Mouse (Mus musculus): ENCODE results near the gene Myh14. TPM values are rescaled to one million over a fixed set of nuclear protein-coding genes. Genes with fewer than 3 reads are reported as not detected.

Gene Myh14
- polyA plus RNA-seq, 1 experiment from 2014 or later = 0.59 TPM

DNA sequence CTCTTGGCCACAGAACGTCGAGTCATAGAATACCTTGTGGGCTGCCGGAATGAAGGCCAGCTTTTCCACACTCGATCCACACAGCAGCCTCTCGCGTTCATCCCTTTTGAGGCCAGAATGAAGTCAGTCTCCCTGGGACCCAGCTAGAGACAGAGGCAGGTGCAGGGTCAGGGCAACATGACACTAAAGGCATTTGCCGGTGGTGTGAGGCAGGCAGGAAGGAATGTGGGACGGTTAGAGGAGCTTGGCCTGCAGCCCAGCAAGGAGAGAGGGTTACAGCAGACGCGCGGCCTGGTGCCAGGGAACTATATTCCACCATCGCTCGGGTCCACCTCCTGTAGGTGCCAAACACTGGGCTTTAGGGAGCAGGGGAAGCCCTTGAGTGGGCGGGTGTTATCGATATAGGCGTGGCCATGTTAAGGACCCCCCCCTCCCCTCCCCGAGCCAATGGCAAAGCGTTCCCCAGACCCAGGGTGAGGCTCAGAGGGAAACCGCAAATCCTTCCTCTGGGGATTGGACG, 26.6 kb upstream of the Myh14 start:
- H3K4me1 ChIP-seq (replicated peaks) = peaks cover 15% of the 10 kb centered on the region
- H3K36me3 ChIP-seq = no peaks in the 10 kb centered on the region
- peak; percentile 34; the same call in 1 of the 2 replicates for ATAC-seq (ENCODE audit: insufficient number of reproducible peaks, low FRiP score)
- no peak overlapping the region for H3K4me3 ChIP-seq
- H3K9me3 ChIP-seq (replicated peaks) = no peaks in the 10 kb centered on the region
- H3K27ac ChIP-seq (ENCODE audit: poor library complexity, severe bottlenecking) = no peak overlapping the region; the same call in 1 of the 2 replicates
- WGBS = 11% methylated on average over 20 of the region's 20 CpGs
- peak overlapping the region; percentile 34 for H3K4me2 ChIP-seq
- H3K27me3 ChIP-seq (replicated peaks) = peaks cover 19% of the 10 kb centered on the region
- H3K9ac ChIP-seq = no peak overlapping the region

DNA sequence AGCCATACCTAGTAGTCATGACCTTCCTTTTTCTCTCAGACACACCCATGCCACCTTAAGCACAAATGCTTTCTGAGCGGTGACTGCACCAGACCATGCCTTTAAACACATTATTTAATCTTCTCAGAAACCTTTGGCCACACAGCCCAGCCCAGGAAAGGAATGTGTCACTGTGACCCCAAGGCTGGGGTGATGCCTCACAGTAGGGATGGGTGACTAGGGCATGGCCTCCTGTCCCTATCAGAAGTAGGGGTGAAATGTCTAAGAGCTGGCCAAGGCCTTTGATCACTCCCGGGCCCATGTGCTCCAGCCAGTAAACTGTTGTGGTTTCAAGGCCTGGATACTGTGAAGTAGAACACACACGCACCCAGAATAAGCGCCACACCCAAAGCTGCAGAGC, 24.6 kb upstream of the Myh14 start:
- Histone ChIP-seq H3K27me3 (replicated peaks) (peaks cover 24% of the 10 kb centered on the region), H3K4me1 (replicated peaks) (peaks cover 15% of the 10 kb centered on the region), H3K9me3 (replicated peaks) (no peaks in the 10 kb centered on the region), H3K9ac (no peak overlapping the region), H3K4me2 (no peak overlapping the region), H3K36me3 (no peaks in the 10 kb centered on the region), H3K4me3 (no peak overlapping the region), H3K27ac (ENCODE audit: poor library complexity, severe bottlenecking) (no peak overlapping the region)
- WGBS = 75% methylated on average over 4 of the region's 4 CpGs
- no peak for ATAC-seq (ENCODE audit: insufficient number of reproducible peaks, low FRiP score)

DNA sequence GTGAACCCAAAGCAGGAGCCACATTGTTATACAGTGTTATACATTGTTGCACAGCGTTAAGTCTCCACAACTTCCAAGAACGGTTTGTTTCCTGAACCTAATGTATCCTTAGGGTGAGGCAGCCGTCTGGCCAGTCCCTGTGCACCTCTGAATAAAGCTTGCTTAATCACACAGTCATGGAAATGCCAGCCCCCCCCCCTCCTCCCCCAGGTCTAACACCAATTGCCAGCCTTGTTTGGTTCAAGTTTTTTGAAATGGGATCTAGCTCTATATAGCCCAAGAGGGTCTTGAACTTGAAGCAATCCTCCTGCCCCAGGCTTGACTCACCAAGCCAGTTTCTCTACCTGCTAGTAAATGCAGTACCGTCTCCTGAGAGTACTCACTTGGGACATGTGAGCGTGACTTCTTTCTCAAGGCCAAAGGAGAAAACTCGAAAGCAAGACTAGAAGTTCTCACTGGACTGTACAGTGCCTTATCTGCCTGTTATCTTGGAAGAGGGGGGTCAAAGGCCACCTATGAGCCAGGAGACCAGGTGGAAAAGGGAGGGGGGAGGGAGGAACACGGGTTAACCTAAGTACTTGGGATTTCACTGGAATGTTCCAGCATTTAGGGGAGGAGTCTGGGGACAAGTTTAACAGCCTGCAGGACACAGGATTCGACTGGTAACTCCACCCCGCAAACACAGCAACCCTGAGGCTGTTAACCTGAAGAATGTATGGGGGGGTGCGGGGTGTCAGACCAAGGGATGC, 23.0 kb upstream of the Myh14 start:
- H3K27me3 ChIP-seq (replicated peaks) = peaks cover 21% of the 10 kb centered on the region
- ATAC-seq (ENCODE audit: insufficient number of reproducible peaks, low FRiP score) = no peak
- H3K27ac ChIP-seq (ENCODE audit: poor library complexity, severe bottlenecking) = no peak overlapping the region
- H3K4me3 ChIP-seq = no peak overlapping the region
- no peaks in the 10 kb centered on the region for H3K36me3 ChIP-seq
- H3K4me1 ChIP-seq (replicated peaks) = peaks cover 15% of the 10 kb centered on the region
- H3K9me3 ChIP-seq (replicated peaks) = 0 out of 2 replicates have a peak, but pooled peaks cover 4% of the 10 kb centered on the region
- WGBS = 66% methylated on average over 10 of the region's 10 CpGs
- no peak overlapping the region for H3K4me2 ChIP-seq
- H3K9ac ChIP-seq = no peak overlapping the region

DNA sequence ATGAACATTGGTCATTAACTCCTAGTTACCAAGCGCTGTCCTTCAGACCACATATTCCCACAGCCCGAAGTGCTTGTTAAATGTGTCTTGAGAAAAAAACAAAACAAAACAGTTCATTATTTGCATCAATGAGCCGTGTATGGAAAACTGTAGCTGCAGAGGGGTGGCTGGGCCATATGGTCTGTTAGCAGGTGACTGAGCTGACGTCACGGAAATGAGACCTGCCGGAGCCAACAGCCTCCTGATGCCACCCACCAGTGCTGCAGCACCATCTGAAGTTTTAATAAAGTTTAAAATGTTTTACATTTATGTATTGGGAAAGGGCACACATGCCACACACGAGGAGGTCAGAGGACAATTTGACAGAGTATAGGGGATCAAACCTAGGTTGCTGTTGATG, 18.7 kb upstream of the Myh14 start:
- WGBS = 81% methylated on average over 7 of the region's 7 CpGs
- 0 out of 2 replicates have a peak, but pooled peaks cover 4% of the 10 kb centered on the region for H3K9me3 ChIP-seq (replicated peaks)
- no peak overlapping the region for H3K27ac ChIP-seq (ENCODE audit: poor library complexity, severe bottlenecking)
- no peaks in the 10 kb centered on the region for H3K4me1 ChIP-seq (replicated peaks)
- H3K4me2 ChIP-seq = no peak overlapping the region
- no peaks in the 10 kb centered on the region for H3K36me3 ChIP-seq
- H3K9ac ChIP-seq = no peak overlapping the region
- no peak overlapping the region for H3K4me3 ChIP-seq
- peaks cover 5% of the 10 kb centered on the region; the same call in 1 of the 2 replicates for H3K27me3 ChIP-seq (replicated peaks)
- ATAC-seq (ENCODE audit: insufficient number of reproducible peaks, low FRiP score) = no peak

DNA sequence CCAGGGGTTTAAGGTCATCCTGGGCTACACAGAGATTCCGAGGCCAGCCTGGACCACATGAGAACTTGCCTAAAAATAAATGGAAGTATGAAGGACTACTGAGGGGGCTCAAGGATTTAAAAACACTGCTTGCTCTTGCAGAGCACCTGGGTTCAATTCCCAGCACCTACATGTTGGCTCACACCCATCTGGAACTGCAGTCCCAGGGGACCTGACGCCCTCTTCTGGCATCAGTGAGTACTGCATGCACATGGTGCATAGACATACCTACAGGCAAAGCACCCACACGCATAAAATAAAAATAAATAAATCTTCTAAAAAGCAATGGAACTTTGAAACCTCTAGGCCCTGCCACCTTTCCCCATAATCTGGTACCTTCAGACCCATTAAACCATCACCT, 18.2 kb upstream of the Myh14 start:
- 62% methylated on average over 3 of the region's 3 CpGs for WGBS
- H3K27me3 ChIP-seq (replicated peaks) = peaks cover 5% of the 10 kb centered on the region; the same call in 1 of the 2 replicates
- no peaks in the 10 kb centered on the region for H3K36me3 ChIP-seq
- 0 out of 2 replicates have a peak, but pooled peaks cover 4% of the 10 kb centered on the region for H3K9me3 ChIP-seq (replicated peaks)
- H3K9ac ChIP-seq = no peak overlapping the region
- no peak for ATAC-seq (ENCODE audit: insufficient number of reproducible peaks, low FRiP score)
- H3K4me3 ChIP-seq = no peak overlapping the region
- H3K4me2 ChIP-seq = no peak overlapping the region
- H3K4me1 ChIP-seq (replicated peaks) = no peaks in the 10 kb centered on the region
- H3K27ac ChIP-seq (ENCODE audit: poor library complexity, severe bottlenecking) = no peak overlapping the region

DNA sequence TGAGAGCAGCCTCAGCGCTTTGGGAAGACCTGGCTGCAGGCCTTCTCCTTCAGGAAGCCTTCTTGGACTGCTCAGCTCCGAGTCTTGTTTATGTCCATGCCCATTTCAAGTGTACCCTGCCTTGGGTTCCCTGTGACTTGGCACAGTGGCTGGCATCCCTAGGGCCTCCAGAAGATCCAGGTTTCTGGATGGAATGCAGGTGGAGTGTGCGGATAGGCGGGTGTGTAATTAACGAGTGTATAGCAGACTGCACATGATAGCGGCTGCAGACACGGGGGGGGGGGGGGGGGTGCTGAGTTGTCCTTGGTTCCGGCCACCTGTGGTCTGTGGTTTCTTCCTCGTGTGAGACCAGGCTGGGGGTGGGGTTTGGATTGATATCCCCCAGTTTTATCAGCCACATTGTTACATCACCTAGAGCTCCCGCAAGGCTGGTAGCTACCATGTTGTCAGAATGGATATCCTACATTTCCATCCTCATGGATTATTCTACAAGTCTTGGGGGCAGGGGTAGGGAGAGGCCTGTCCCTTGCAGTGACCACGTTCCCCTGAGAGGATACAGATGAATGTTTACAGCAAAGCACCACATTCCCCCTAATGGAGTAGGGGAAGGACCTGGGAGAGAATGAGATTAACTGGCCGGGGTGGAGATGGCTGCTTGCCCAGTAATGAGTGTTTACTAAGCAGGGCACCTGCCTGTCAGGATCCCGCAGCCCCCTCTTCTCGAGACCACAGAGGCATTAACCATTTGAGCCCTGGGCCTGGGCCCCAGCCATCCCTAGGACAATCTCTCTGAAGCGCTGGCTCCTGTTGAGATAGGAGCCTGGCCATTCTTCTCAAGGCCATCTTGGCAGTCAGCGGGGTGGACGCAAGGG, 15.1 kb upstream of the Myh14 start:
- Histone ChIP-seq H3K9ac (no peak overlapping the region), H3K36me3 (no peaks in the 10 kb centered on the region), H3K27me3 (replicated peaks) (no peaks in the 10 kb centered on the region; the same call in 1 of the 2 replicates), H3K27ac (ENCODE audit: poor library complexity, severe bottlenecking) (no peak overlapping the region), H3K4me2 (no peak overlapping the region), H3K4me1 (replicated peaks) (no peaks in the 10 kb centered on the region), H3K4me3 (no peak overlapping the region), H3K9me3 (replicated peaks) (peaks cover 14% of the 10 kb centered on the region; the same call in 1 of the 2 replicates)
- WGBS = 56% methylated on average over 17 of the region's 17 CpGs
- no peak for ATAC-seq (ENCODE audit: insufficient number of reproducible peaks, low FRiP score)

DNA sequence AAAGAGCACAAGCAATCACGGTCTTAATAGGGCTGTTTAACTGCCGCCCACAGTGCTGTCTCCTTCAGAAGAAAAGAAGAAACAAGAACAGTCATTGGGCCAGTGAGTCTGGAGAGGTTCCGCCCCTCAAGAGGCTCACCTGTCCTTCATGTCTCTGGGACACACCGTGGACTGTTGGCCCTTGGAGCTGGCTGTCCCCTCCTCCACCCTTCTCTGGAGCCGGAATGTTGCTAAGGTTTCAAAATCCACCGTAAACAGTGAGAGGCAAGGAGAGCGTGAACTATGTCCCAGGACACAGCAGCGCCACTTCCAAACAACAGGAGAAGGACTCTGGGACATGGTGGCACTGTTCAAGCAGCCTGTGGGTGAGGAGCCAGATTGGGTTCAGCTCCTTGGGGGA, 13.0 kb upstream of the Myh14 start:
- H3K4me3 ChIP-seq = no peak overlapping the region
- no peak overlapping the region for H3K4me2 ChIP-seq
- WGBS = 72% methylated on average over 8 of the region's 8 CpGs
- peaks cover 10% of the 10 kb centered on the region; the same call in 1 of the 2 replicates for H3K9me3 ChIP-seq (replicated peaks)
- no peak overlapping the region for H3K27ac ChIP-seq (ENCODE audit: poor library complexity, severe bottlenecking)
- H3K4me1 ChIP-seq (replicated peaks) = no peaks in the 10 kb centered on the region
- H3K27me3 ChIP-seq (replicated peaks) = no peaks in the 10 kb centered on the region; the same call in 1 of the 2 replicates
- no peak overlapping the region for H3K9ac ChIP-seq
- ATAC-seq (ENCODE audit: insufficient number of reproducible peaks, low FRiP score) = no peak
- H3K36me3 ChIP-seq = no peaks in the 10 kb centered on the region

DNA sequence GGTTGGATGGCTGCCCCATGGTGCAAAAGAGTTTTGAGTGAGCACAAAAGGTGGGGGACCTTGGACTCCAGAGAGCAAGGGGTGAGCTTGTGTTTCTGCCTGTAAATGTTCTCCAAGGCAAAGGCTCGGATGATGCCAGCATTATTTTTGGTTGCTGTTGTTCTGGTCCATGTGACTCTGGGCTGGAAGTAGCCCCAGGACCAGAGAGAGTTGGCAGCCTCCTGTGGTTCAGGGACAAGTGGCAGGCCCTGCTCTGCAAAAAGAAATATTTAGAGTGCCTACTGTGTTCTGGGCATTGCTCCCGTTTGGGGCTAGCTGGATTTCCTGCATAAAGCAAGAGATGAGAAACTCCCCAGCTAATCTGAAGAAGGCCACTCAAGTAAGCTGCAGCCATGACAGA, 6.0 kb upstream of the Myh14 start:
- WGBS = 58% methylated on average over 2 of the region's 2 CpGs

DNA sequence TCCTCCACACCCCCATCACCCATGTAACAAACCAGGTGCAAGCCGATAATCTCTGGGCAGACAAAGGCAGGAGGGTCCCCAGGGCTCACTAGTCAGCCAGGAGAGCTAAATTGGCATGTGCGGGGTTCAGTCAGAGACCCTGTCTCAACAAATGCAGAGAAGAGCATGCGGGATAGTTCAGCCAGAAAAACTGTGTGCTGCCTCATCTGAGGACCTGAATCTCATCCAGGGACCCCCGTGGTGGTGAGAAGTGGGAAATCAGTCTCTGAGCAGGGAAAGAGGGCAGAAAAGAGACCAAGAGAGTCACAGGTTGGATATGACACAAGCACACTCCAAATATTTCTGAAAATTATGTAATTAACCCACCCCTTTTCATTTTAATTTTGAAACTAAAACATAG, 5.5 kb upstream of the Myh14 start:
- 56% methylated on average over 4 of the region's 4 CpGs for WGBS
- no peaks in the 10 kb centered on the region for H3K36me3 ChIP-seq
- no peak for ATAC-seq (ENCODE audit: insufficient number of reproducible peaks, low FRiP score)
- H3K4me1 ChIP-seq (replicated peaks) = peaks cover 4% of the 10 kb centered on the region
- H3K4me2 ChIP-seq = no peak overlapping the region
- no peak overlapping the region for H3K9ac ChIP-seq
- no peak overlapping the region for H3K4me3 ChIP-seq
- H3K27ac ChIP-seq (ENCODE audit: poor library complexity, severe bottlenecking) = no peak overlapping the region
- peaks cover 6% of the 10 kb centered on the region for H3K9me3 ChIP-seq (replicated peaks)
- H3K27me3 ChIP-seq (replicated peaks) = peaks cover 15% of the 10 kb centered on the region

More for the DNA sequence above, 6.0 kb upstream of the Myh14 start:
- no peak for ATAC-seq (ENCODE audit: insufficient number of reproducible peaks, low FRiP score)
- Histone ChIP-seq H3K9me3 (replicated peaks) (peaks cover 10% of the 10 kb centered on the region), H3K4me3 (no peak overlapping the region), H3K36me3 (no peaks in the 10 kb centered on the region), H3K4me2 (no peak overlapping the region), H3K4me1 (replicated peaks) (no peaks in the 10 kb centered on the region), H3K27ac (ENCODE audit: poor library complexity, severe bottlenecking) (no peak overlapping the region), H3K9ac (no peak overlapping the region), H3K27me3 (replicated peaks) (peaks cover 10% of the 10 kb centered on the region; the same call in 1 of the 2 replicates)

DNA sequence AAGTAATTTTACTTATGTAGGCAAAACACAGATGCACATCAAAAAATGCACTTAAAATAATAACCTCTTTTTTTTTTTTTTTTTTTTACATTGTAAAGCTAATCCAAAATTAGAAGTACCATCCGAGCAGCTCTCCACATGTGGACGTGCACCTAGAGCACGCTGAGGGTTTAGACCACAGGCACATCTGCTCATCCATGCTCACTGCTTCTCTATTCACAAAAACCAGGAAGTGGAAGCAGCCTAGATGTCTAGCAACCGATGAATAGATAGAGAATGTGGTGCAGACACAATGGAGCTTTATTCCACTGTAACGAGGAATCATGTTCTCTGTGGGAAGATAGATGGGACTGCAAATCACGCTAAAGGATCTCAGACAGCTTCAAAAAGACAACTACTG, 4.5 kb upstream of the Myh14 start:
- no peak overlapping the region for H3K9ac ChIP-seq
- no peak for ATAC-seq (ENCODE audit: insufficient number of reproducible peaks, low FRiP score)
- H3K4me3 ChIP-seq = no peak overlapping the region
- peaks cover 6% of the 10 kb centered on the region for H3K4me1 ChIP-seq (replicated peaks)
- H3K9me3 ChIP-seq (replicated peaks) = peaks cover 3% of the 10 kb centered on the region
- H3K27ac ChIP-seq (ENCODE audit: poor library complexity, severe bottlenecking) = no peak overlapping the region
- H3K27me3 ChIP-seq (replicated peaks) = peaks cover 25% of the 10 kb centered on the region
- WGBS = 75% methylated on average over 6 of the region's 6 CpGs
- H3K36me3 ChIP-seq = no peaks in the 10 kb centered on the region
- H3K4me2 ChIP-seq = no peak overlapping the region

DNA sequence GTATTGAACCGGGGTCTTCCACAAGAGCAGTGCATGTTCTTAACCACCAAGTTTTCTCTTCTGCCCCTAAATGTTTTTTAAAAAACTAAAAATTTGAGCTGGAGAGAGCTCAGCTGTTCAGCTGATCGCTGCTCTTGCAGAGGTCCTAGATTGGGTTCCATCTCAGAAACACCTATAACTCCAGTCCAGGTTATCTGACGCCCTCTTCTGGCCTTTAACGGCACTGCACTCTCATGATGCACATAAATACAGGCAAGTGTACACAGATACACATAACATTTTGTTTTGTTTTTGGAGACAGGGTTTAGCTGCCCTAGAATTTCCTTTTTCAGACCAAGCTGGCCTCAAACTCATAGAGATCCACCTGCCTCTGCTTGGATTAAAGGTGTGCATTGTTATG, 3.9 kb upstream of the Myh14 start:
- H3K9me3 ChIP-seq (replicated peaks) = peaks cover 3% of the 10 kb centered on the region
- 68% methylated on average over 4 of the region's 4 CpGs for WGBS
- H3K27ac ChIP-seq (ENCODE audit: poor library complexity, severe bottlenecking) = no peak overlapping the region
- H3K9ac ChIP-seq = no peak overlapping the region
- peaks cover 6% of the 10 kb centered on the region for H3K4me1 ChIP-seq (replicated peaks)
- no peak overlapping the region for H3K4me2 ChIP-seq
- H3K4me3 ChIP-seq = no peak overlapping the region
- no peak for ATAC-seq (ENCODE audit: insufficient number of reproducible peaks, low FRiP score)
- peaks cover 25% of the 10 kb centered on the region for H3K27me3 ChIP-seq (replicated peaks)
- H3K36me3 ChIP-seq = no peaks in the 10 kb centered on the region

Data from heart, embryonic 12.5 days (tissue).